Mouse (Mus musculus): ENCODE measurements around the gene 4930544D05Rik.
A peak's percentile ranks its signal among the peaks of the same experiment; 100 is the strongest.

Gene 4930544D05Rik

GRCm38 (mm10) chr11:70598451-70598953, 17.1 kb upstream of the 4930544D05Rik start:
- no peak for DNase-seq (ENCODE audit: low read depth, low spot score)

- peak; percentile 61 for DNase-seq (ENCODE audit: low read depth, low spot score)
Observed at GRCm38 (mm10) chr11:70605024-70605566, 10.6 kb upstream of the 4930544D05Rik start.

GRCm38 (mm10) chr11:70606717-70607116, 8.9 kb upstream of the 4930544D05Rik start:
- no peak for DNase-seq (ENCODE audit: low read depth, low spot score)

DNA sequence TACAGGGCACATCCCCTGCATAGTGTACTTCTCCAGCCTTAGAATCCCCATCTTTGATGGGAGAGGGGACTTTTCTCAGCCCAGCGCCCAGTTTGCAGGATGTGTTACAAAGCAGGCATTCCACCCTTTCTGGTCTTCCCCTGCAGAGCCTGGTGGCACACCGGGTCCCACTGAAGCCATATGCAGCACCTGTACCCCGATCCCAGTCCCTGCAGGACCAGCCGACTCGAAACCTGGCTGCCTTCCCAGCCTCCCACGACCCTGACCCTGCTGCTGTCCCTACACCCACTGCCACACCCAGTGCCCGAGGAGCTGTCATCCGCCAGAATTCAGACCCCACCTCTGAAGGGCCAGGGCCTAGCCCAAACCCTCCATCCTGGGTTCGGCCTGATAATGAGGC, 8.0 kb upstream of the 4930544D05Rik start:
- DNase-seq (ENCODE audit: low read depth, low spot score), result no peak

DNA sequence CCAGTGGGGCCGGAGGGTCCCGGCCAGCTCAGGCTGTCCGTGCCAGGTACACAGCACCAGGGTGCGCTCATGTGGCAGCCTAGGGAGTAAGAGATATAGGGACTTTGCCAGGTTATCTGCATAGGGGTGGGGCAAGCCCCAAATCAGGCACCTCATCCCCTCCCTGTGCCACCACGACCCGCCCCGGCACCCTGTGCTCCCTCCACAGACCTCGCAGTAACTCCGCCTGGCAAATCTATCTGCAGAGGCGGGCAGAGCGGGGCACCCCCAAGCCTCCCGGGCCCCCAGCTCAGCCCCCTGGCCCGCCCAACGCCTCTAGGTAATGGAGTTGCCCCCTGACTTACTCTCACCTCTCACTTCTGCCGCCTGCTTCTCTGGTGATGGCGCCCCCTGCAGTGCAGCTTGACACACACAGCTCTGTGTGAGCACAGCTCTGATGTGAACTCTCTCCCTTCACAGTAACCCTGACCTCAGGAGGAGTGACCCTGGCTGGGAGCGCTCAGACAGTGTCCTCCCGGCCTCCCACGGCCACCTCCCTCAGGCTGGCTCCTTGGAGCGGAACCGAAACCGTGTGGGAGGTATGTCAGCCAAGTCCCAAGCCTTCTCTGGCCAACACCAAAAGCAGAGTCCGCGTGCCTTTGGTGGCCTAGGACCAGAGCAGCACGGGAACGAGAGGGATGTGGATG, 7.1 kb upstream of the 4930544D05Rik start:
- DNase-seq (ENCODE audit: low read depth, low spot score), result no peak

DNA sequence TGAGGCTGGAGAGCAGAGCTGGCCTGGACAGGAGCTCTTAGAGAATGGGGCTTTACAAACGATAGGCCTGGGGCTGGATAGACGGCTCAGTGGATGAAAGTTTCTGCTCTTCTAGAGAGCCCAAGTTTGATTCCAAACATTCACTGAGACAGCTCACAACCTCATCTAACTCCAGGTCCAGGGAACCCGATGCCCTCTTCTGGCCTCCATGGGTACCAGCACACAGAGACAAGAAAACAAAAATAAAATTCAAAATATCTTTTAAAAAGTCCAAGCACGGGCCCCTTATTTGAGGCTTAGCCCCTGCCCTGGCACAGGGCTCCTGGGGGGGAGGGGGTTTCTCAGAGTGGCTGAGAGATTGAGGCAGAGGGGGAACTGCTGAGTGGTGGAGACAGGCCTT, 4.9 kb upstream of the 4930544D05Rik start:
- DNase-seq (ENCODE audit: low read depth, low spot score), result no peak

DNA sequence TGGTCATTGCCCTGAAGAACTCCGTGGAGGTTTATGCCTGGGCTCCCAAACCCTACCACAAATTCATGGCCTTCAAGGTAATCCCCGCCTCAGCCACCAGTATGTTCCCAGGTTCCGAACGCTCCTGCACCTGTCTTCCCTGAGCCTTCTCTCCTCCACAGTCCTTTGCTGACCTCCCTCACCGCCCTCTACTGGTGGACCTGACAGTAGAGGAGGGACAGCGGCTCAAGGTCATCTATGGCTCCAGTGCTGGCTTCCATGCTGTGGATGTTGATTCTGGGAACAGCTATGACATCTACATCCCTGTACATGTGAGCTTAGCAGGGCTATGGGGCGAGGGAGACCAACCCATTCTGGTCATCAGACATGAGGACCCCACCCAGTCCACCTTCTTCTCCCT, 3.1 kb upstream of the 4930544D05Rik start:
- no peak for DNase-seq (ENCODE audit: low read depth, low spot score)

- DNase-seq (ENCODE audit: low read depth, low spot score), result peak; percentile 30
Observed at GRCm38 (mm10) chr11:70615074-70615473, 574 bp upstream of the 4930544D05Rik start.

DNA sequence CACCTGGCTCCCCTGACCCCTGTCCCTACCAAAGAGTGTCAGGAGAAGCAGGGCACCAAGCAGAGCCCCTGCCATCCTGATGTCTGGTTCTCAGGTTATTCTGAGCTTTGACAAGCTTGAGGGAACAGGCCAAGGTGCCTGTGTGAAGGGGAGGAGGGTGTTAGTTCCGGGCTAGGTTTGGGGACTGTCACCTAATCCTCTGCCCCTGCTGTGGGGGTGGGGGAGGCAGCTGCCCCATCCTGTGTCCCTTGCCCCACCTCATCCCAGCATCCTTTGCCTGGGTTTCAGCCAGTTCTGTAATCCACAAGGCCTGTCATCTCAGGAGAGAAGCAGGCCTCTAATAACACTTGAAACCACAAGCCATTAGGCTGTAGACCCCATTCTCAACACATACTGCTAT, 3.5 kb downstream of the 4930544D05Rik start, which contains the start of gene Chrne:
TSS of gene Chrne (minus strand) at position 116 of the 400 bp plus-strand sequence.
- no peak for DNase-seq (ENCODE audit: low read depth, low spot score)

DNA sequence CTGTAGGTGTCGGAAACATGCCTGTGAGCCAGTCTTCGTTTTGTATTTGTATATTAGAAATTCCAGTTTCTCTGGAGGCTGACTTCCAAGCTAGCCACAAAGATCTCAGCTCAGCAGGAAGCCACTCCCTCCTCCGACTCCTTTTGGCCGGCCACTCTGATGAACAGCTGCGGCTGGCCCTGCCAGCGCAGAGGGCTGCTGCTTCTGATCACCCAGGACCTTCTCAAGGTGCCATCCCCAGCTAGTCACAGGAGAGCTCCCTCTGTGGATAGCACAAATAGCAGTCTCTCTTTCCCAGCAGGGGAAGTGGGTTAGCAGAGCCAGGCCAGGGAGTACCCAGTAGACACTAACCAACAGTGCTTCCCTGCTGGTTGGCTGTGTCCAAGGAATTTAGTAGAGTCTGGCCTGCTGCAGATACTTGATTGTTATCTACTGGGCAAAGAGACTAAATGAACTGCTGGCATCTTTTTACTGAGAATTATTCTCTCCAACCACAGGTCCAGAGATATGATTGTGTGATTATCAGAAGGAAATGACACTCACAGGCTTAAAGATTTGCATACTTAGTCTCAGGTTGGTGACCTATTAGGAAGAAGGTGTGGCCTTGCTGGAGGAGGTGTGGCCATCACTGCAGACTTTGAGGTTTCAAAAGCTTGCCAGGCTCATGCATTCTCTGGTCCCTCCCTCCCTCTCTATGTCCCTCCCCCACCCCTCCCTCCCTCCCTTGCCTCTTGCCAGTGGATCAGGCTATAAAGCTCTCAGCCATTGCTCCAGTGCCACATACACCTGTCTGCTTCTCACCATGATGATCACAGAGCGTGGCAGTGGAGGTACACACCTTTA, 6.5 kb downstream of the 4930544D05Rik start:
- no peak for DNase-seq (ENCODE audit: low read depth, low spot score)

DNA sequence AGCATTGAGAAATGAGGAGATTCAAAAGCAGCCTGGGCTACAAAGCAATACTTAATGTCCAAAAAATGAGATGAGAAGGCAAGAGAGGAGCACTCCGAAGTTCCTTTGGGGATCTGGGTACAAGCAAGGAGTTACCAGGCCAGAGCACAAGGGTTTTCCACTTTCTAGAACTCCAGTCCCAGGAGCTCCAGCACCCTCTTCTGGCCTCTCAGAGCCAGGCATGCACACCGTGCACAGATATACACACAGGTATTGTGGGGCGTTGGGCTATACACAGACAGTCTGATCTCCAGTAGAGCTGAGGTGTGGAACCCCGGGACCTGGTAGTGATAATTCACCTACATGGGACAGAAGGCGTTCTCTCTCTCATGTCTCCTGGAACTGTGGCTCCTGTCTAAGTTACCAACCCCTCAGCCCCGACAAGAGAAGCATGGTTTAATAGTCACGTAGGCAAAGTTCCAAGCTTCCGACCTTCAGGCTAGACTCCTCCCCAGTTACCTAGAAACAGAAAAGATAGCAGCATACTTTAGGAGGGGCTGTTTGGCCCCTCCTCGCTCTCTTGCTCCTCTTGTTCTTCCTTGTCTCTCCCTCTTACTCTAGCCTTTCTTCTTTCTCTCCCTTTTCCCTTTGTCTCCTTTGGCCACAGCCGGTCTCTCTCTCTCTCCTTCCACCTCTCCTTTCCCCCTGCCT, 7.5 kb downstream of the 4930544D05Rik start:
- DNase-seq (ENCODE audit: low read depth, low spot score), result no peak

DNA sequence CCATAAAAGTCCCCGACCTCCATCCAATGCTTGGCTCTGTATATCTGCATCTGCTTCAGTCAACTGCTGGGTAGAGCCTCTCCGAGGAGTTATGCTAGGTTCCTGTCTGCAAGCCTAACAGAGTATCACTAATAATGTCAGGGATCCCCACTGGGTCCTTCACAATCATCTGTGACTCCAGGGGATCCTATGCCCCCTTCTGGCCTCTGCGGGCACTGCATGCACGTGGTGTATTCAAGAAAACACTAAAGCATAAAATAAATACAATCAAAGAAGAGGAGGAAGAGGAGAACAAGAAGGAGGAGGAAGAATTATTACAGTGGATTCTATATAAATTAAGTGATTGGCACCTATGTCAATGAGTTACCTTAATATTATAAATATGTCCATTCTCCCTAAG, 9.8 kb downstream of the 4930544D05Rik start:
- DNase-seq (ENCODE audit: low read depth, low spot score), result peak; percentile 30

DNA sequence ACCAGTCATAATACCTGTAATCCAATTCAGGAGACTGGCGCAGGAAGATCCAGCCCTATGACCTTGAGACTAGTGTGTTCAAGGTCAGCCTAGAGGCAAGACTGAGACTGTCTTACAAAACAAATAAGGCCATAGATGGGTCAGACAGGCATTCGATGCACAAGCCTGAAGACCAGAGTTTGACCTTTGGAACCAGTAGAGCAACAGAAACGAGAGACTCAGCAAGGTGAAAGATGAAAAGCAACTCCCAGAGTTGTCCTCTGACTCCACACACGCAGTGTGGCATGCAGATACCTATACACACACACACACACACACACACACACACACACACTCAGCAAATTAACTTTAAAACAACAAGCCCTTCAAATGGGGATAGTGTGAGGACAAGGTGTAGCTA, 11.2 kb downstream of the 4930544D05Rik start:
- DNase-seq (ENCODE audit: low read depth, low spot score), result no peak

GRCm38 (mm10) chr11:70628431-70628830, 12.8 kb downstream of the 4930544D05Rik start:
- DNase-seq (ENCODE audit: low read depth, low spot score), result no peak

GRCm38 (mm10) chr11:70629557-70629956, 13.9 kb downstream of the 4930544D05Rik start:
- DNase-seq (ENCODE audit: low read depth, low spot score), result no peak

GRCm38 (mm10) chr11:70630129-70630528, 14.5 kb downstream of the 4930544D05Rik start:
- no peak for DNase-seq (ENCODE audit: low read depth, low spot score)

- no peak for DNase-seq (ENCODE audit: low read depth, low spot score)
Observed at GRCm38 (mm10) chr11:70635601-70636000, 20.0 kb downstream of the 4930544D05Rik start.

- DNase-seq (ENCODE audit: low read depth, low spot score), result no peak
Observed at GRCm38 (mm10) chr11:70637764-70638163, 22.1 kb downstream of the 4930544D05Rik start.

GRCm38 (mm10) chr11:70638293-70638692, 22.6 kb downstream of the 4930544D05Rik start:
- no peak for DNase-seq (ENCODE audit: low read depth, low spot score)

- DNase-seq (ENCODE audit: low read depth, low spot score), result no peak
Observed at GRCm38 (mm10) chr11:70638714-70639278, 23.1 kb downstream of the 4930544D05Rik start, which contains the start of gene Gp1ba. Gp1ba (plus strand) TSS chr11:70639122.

GRCm38 (mm10) chr11:70639976-70640375, 24.3 kb downstream of the 4930544D05Rik start:
- no peak for DNase-seq (ENCODE audit: low read depth, low spot score)
